Mouse (Mus musculus) CH12.LX (cell line): ENCODE measurements at regions not wholly inside any gene's neighbourhood (a gene's known extent, or its start where the extent isn't known, plus 50 kb on each side); places are given as distances from the start of the nearest gene placed in this dataset.

ENCODE experiments used
- DNase-seq: peaks from one replicate; pipeline ENCODE4 v3.0.0-alpha.2; 2013; ENCODE audit errors: extremely low read depth
- H3K27ac ChIP-seq: 2 replicates; pipeline ENCODE4 v1.5.1; 2012; ENCODE audit warnings: low read depth, mild to moderate bottlenecking, control low read depth, moderate library complexity; ENCODE audit not compliant: insufficient read depth
- H3K27me3 ChIP-seq: replicated peaks from 2 replicates; pipeline ENCODE3; 2012; ENCODE audit warnings: inconsistent platforms
- H3K36me3 ChIP-seq, 2 experiments: replicated peaks in 1 of 2; 2 replicates each; pipeline versions ENCODE3 to v1.6.1; 2012; ENCODE audit warnings: inconsistent platforms in 1 of 2, low read length in 1 of 2, mild to moderate bottlenecking in 1 of 2, mixed read lengths in 1 of 2, moderate library complexity in 1 of 2; ENCODE audit not compliant: control insufficient read depth in 1 of 2, insufficient read depth in 1 of 2
- H3K4me1 ChIP-seq, 2 experiments: 2 replicates each; pipeline ENCODE4 v1.6.1; 2012; ENCODE audit warnings: inconsistent platforms in 1 of 2, moderate library complexity in 1 of 2; ENCODE audit not compliant: insufficient read depth in 2 of 2, control insufficient read depth in 1 of 2
- H3K4me2 ChIP-seq: 2 replicates; pipeline ENCODE4 v1.6.1; 2012; ENCODE audit warnings: low read depth, mild to moderate bottlenecking, control low read depth; ENCODE audit not compliant: poor library complexity, insufficient read depth, severe bottlenecking
- H3K4me3 ChIP-seq, 3 experiments: fragments of 150-350 bp in 1 of 3; sonication (generic) in 1 of 3; replicated peaks in 1 of 3; 2 replicates each; pipeline versions ENCODE3 to v1.5.1; 2011 to 2012; ENCODE audit warnings: low read depth in 2 of 3, low read length in 2 of 3, mild to moderate bottlenecking in 2 of 3, moderate library complexity in 2 of 3, control low read depth in 1 of 3, improper control_type of control experiment in 1 of 3, inconsistent platforms in 1 of 3, mixed read lengths in 1 of 3; ENCODE audit not compliant: poor library complexity in 1 of 3
- H3K79me2 ChIP-seq: replicated peaks from 2 replicates; pipeline ENCODE4 v1.6.1; 2012; ENCODE audit warnings: mild to moderate bottlenecking, moderate library complexity; ENCODE audit not compliant: control insufficient read depth, poor library complexity, insufficient read depth, severe bottlenecking; ENCODE audit errors: extremely low read depth
- H3K9ac ChIP-seq: 2 replicates; pipeline ENCODE4 v1.6.1; 2012; ENCODE audit warnings: low read depth, mild to moderate bottlenecking, control low read depth, moderate library complexity; ENCODE audit not compliant: insufficient read depth
- H3K9me3 ChIP-seq: replicated peaks from 2 replicates; pipeline ENCODE3; 2012; ENCODE audit warnings: low read length, inconsistent platforms, mixed read lengths
- CHD1 ChIP-seq: IDR thresholded peaks from 2 replicates; pipeline ENCODE4 v1.6.1; 2012; ENCODE audit warnings: low read depth, low read length, improper control_type of control experiment, inconsistent platforms
- CHD2 ChIP-seq: IDR thresholded peaks from 2 replicates; pipeline ENCODE4 v1.6.1; 2011; ENCODE audit warnings: low read length, improper control_type of control experiment
- ELF1 ChIP-seq: IDR thresholded peaks from 2 replicates; pipeline ENCODE4 v1.6.1; 2014; ENCODE audit warnings: low read depth, mild to moderate bottlenecking, inconsistent platforms, low read length, improper control_type of control experiment
- EP300 ChIP-seq: IDR thresholded peaks from 2 replicates; pipeline ENCODE4 v1.6.1; 2011; ENCODE audit warnings: low read length, improper control_type of control experiment
- ETS1 ChIP-seq: conservative IDR thresholded peaks from 2 replicates; pipeline ENCODE4 v1.6.1; 2012; ENCODE audit warnings: low read depth, mild to moderate bottlenecking, inconsistent platforms, low read length, improper control_type of control experiment, moderate library complexity
- GABPA ChIP-seq: IDR thresholded peaks from 2 replicates; pipeline ENCODE4 v1.6.1; 2012; ENCODE audit warnings: low read depth, low read length, improper control_type of control experiment, inconsistent platforms; ENCODE audit not compliant: insufficient replicate concordance
- KAT2A ChIP-seq: IDR thresholded peaks from 2 replicates; pipeline ENCODE4 v1.6.1; 2012; ENCODE audit warnings: low read length, improper control_type of control experiment, inconsistent platforms; ENCODE audit not compliant: insufficient replicate concordance
- MAFK ChIP-seq: IDR thresholded peaks from 2 replicates; pipeline ENCODE4 v1.6.1; 2011; ENCODE audit warnings: low read length, improper control_type of control experiment; ENCODE audit not compliant: insufficient replicate concordance
- MEF2A ChIP-seq: IDR thresholded peaks from 2 replicates; pipeline ENCODE4 v1.6.1; 2014; ENCODE audit warnings: low read depth, mild to moderate bottlenecking, inconsistent platforms, low read length, improper control_type of control experiment, borderline replicate concordance
- MYC ChIP-seq: IDR thresholded peaks from 2 replicates; pipeline ENCODE4 v1.6.1; 2011; ENCODE audit warnings: low read depth, mild to moderate bottlenecking, improper control_type of control experiment, low read length
- NELFE ChIP-seq: IDR thresholded peaks from 2 replicates; pipeline ENCODE4 v1.6.1; 2011; ENCODE audit warnings: low read depth, low read length, improper control_type of control experiment
- NRF1 ChIP-seq: IDR thresholded peaks from 2 replicates; pipeline ENCODE4 v1.6.1; 2014; ENCODE audit warnings: low read depth, mild to moderate bottlenecking, inconsistent platforms, low read length, improper control_type of control experiment, moderate library complexity
- POLR2A ChIP-seq: IDR thresholded peaks from 2 replicates; pipeline ENCODE4 v1.6.1; 2011; ENCODE audit warnings: low read depth, mild to moderate bottlenecking, improper control_type of control experiment, low read length
- POLR2AphosphoS2 ChIP-seq: IDR thresholded peaks from 2 replicates; pipeline ENCODE4 v1.6.1; 2011; ENCODE audit warnings: low read depth, low read length, improper control_type of control experiment
- RCOR1 ChIP-seq: conservative IDR thresholded peaks from 2 replicates; pipeline ENCODE4 v1.6.1; 2012; ENCODE audit warnings: low read depth, mild to moderate bottlenecking, inconsistent platforms, low read length, improper control_type of control experiment
- TCF12 ChIP-seq: IDR thresholded peaks from 2 replicates; pipeline ENCODE4 v1.6.1; 2014; ENCODE audit warnings: low read depth, mild to moderate bottlenecking, inconsistent platforms, low read length, improper control_type of control experiment
- UBTF ChIP-seq: IDR thresholded peaks from 2 replicates; pipeline ENCODE4 v1.6.1; 2012; ENCODE audit warnings: low read depth, mild to moderate bottlenecking, inconsistent platforms, low read length, improper control_type of control experiment, moderate library complexity
- ZKSCAN1 ChIP-seq: IDR thresholded peaks from 2 replicates; pipeline ENCODE4 v1.6.1; 2012; ENCODE audit warnings: low read depth, inconsistent platforms, low read length, improper control_type of control experiment, borderline replicate concordance
- ZMIZ1 ChIP-seq: IDR thresholded peaks from 2 replicates; pipeline ENCODE4 v1.6.1; 2012; ENCODE audit warnings: low read depth, mild to moderate bottlenecking, inconsistent platforms, low read length, improper control_type of control experiment
- ZNF384 ChIP-seq: IDR thresholded peaks from 2 replicates; pipeline ENCODE4 v1.6.1; 2012; ENCODE audit warnings: low read depth, low read length, improper control_type of control experiment, inconsistent platforms
- dilution Hi-C: fragments of 300-500 bp; cut with MboI; formaldehyde crosslinking; loops from 2 replicates; pipeline ENCODE4 v1.14.3; 2020; ENCODE audit warnings: low sequenced_read_pairs; ENCODE audit not compliant: extremely low pct_unique_long_range_greater_than_20kb, extremely low pct_ligation_motif_present
- in situ Hi-C: fragments of 300-500 bp; cut with MboI; formaldehyde crosslinking; loops from 3 replicates; pipeline ENCODE4 v1.14.3; 2019; ENCODE audit warnings: low sequenced_read_pairs, low pct_ligation_motif_present, low pct_unique_long_range_greater_than_20kb, mixed read lengths

DNA sequence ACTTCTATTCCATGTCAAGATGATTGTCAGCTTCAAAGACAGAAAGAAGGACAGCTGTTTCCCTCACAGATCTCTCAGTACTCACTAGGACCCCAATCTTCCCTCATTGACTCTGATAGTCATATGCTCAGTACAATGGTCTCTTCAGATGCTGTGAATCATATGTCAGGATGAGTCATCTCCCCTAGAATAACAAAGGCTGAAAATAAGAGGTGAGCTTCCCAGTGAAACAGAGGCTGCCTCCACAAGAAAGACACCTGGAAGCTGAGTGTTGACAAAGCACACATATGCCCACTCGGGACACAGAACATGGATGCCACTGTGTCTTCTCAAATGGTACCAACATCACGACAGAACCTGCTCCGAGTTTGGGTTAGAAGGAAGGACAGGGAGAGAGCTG is 209.6 kb downstream of the Gm10260 start:
- DNase-seq: no peak
- peaks cover 22% of the 10 kb centered on the region for H3K9me3 ChIP-seq
- no peak overlapping the region for H3K4me2 ChIP-seq
- no peaks in the 10 kb centered on the region for H3K79me2 ChIP-seq
- no peaks in the 10 kb centered on the region for H3K36me3 ChIP-seq
- H3K9ac ChIP-seq: no peak overlapping the region
- no peak overlapping the region for H3K4me3 ChIP-seq
- in situ Hi-C loops: no loop called here
- no peaks in the 10 kb centered on the region for H3K27me3 ChIP-seq
- dilution Hi-C loops: no loop called here
- H3K4me1 ChIP-seq: no peaks in the 10 kb centered on the region
- TF ChIP-seq MAFK: no peak
- TF ChIP-seq CHD1: no peak
- no peak for TF ChIP-seq POLR2A
- TF ChIP-seq ZNF384: no peak
- TF ChIP-seq POLR2AphosphoS2: no peak
- no peak for TF ChIP-seq ELF1
- no peak for TF ChIP-seq CHD2
- no peak for TF ChIP-seq RCOR1
- TF ChIP-seq ZKSCAN1: no peak
- no peak for TF ChIP-seq EP300
- TF ChIP-seq ETS1: no peak
- TF ChIP-seq, all 38 proteins: peak for 0
- H3K27ac ChIP-seq: no peak overlapping the region

DNA sequence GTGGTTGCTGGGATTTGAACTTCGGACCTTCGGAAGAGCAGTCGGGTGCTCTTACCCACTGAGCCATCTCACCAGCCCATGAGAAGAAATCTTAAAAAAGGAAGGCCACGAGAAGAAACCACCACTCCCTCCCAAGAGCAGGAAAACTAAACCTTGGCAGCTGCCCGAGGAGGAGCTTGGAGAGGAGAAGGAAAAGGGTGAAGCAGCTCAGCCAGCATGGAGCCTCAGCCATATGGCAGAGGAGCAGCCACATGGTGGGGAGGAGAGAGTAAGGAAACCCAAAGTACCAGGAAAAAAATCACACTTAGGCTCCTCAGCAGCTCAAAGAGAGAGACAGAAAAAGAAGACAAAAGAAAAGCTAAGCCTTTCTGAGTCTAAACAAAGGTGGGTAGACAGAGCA is 210.3 kb downstream of the Gm10260 start:
- no peaks in the 10 kb centered on the region for H3K4me1 ChIP-seq
- H3K36me3 ChIP-seq: no peaks in the 10 kb centered on the region
- no peak overlapping the region for H3K4me2 ChIP-seq
- TF ChIP-seq POLR2A (no peak), NRF1 (no peak), TCF12 (no peak), GABPA (no peak), NELFE (no peak), ZNF384 (no peak), KAT2A (no peak), MYC (no peak), MEF2A (no peak), ZMIZ1 (no peak), MAFK (no peak), UBTF (no peak), ZKSCAN1 (no peak), RCOR1 (no peak)
- DNase-seq: no peak
- H3K9ac ChIP-seq: no peak overlapping the region
- no peaks in the 10 kb centered on the region for H3K79me2 ChIP-seq
- no peaks in the 10 kb centered on the region for H3K27me3 ChIP-seq
- H3K4me3 ChIP-seq: no peak overlapping the region
- H3K9me3 ChIP-seq: peaks cover 22% of the 10 kb centered on the region
- dilution Hi-C loops: no loop called here
- in situ Hi-C loops: no loop called here
- H3K27ac ChIP-seq: no peak overlapping the region
